Mouse (Mus musculus) liver, adult 2 months (tissue): ENCODE results near the gene Pla2g2d. TPM values are rescaled to one million over a fixed set of nuclear protein-coding genes. Genes with fewer than 3 reads are reported as not detected.

Experiments used
- DNase-seq: peaks from one replicate; pipeline ENCODE4 v3.0.0-alpha.2; 2011; ENCODE audit warnings: low read depth, low spot score; ENCODE audit errors: extremely low read depth
- H3K27ac ChIP-seq: fragments of 200-500 bp; replicated peaks from 2 replicates; pipeline ENCODE4 v1.5.1; 2012; ENCODE audit warnings: low read depth, mild to moderate bottlenecking, control low read depth, inconsistent platforms, low read length; ENCODE audit not compliant: insufficient read depth
- H3K27me3 ChIP-seq: fragments of 200-500 bp; 2 replicates; pipeline ENCODE4 v1.6.1; 2012; ENCODE audit warnings: mild to moderate bottlenecking, moderate library complexity, low read length, inconsistent platforms; ENCODE audit not compliant: control insufficient read depth, insufficient read depth
- H3K36me3 ChIP-seq: fragments of 200-500 bp; 2 replicates; pipeline ENCODE4 v1.6.1; 2012; ENCODE audit warnings: low read length, inconsistent platforms; ENCODE audit not compliant: control insufficient read depth, insufficient read depth
- H3K4me1 ChIP-seq: fragments of 200-500 bp; 2 replicates; pipeline ENCODE4 v1.6.1; 2011; ENCODE audit warnings: low read length; ENCODE audit not compliant: control insufficient read depth, insufficient read depth
- H3K4me3 ChIP-seq: fragments of 200-500 bp; 2 replicates; pipeline ENCODE4 v1.5.1; 2011; ENCODE audit warnings: low read depth, mild to moderate bottlenecking, control low read depth, low read length, moderate library complexity; ENCODE audit not compliant: insufficient read depth
- H3K79me2 ChIP-seq: fragments of 200-500 bp; 2 replicates; pipeline ENCODE4 v1.6.1; 2012; ENCODE audit warnings: inconsistent platforms, mild to moderate bottlenecking, low read length, moderate library complexity; ENCODE audit not compliant: control insufficient read depth, insufficient read depth
- H3K9ac ChIP-seq: fragments of 200-500 bp; 2 replicates; pipeline ENCODE4 v1.6.1; 2012; ENCODE audit warnings: low read depth, mild to moderate bottlenecking, control low read depth, inconsistent platforms, low read length
- CTCF ChIP-seq: fragments of 200-500 bp; IDR thresholded peaks from 2 replicates; pipeline ENCODE4 v1.5.1; 2011; ENCODE audit warnings: low read depth, low read length, control low read depth
- POLR2A ChIP-seq: fragments of 200-500 bp; IDR thresholded peaks from 2 replicates; pipeline ENCODE4 v1.6.1; 2011; ENCODE audit warnings: low read length, control low read depth; ENCODE audit not compliant: insufficient read depth; ENCODE audit errors: extremely low read depth
- WGBS: fragments of 180-500 bp; shearing (Covaris S2); methylation state at CpG from one replicate; pipeline ENCODE4 v1.1.7; 2018; 5-methylcytosine and 5-hydroxymethylcytosine counted together
- polyA plus RNA-seq: library from polyadenylated mRNA; depleted of rRNA; stranded (reverse); fragments of >200 nt; gene quantifications from 2 replicates; pipeline ENCODE4 v1.2.3, GENCODE M21; 2012; rRNA removed
- total RNA-seq: library from RNA; depleted of rRNA; stranded (reverse); fragments of >200 nt; gene quantifications from 2 replicates; pipeline ENCODE4 v1.2.3, GENCODE M21; 2014; rRNA removed

Pla2g2d gene
- total and polyA plus RNA-seq, 2 experiments: not detected

- no peak overlapping the region for H3K27ac ChIP-seq
- H3K79me2 ChIP-seq: no peaks in the 10 kb centered on the region
- no peak overlapping the region for H3K4me3 ChIP-seq
- H3K9ac ChIP-seq: no peak overlapping the region
- no peaks in the 10 kb centered on the region for H3K27me3 ChIP-seq
- H3K4me1 ChIP-seq: no peaks in the 10 kb centered on the region
- no peak for DNase-seq
- WGBS: 91% methylated on average over 2 of the region's 2 CpGs
- H3K36me3 ChIP-seq: no peaks in the 10 kb centered on the region
- no peak for TF ChIP-seq CTCF
- no peak for TF ChIP-seq POLR2A
Observed at GRCm38 (mm10) chr4:138824660-138825059, 49.1 kb downstream of the Pla2g2d start.

DNA sequence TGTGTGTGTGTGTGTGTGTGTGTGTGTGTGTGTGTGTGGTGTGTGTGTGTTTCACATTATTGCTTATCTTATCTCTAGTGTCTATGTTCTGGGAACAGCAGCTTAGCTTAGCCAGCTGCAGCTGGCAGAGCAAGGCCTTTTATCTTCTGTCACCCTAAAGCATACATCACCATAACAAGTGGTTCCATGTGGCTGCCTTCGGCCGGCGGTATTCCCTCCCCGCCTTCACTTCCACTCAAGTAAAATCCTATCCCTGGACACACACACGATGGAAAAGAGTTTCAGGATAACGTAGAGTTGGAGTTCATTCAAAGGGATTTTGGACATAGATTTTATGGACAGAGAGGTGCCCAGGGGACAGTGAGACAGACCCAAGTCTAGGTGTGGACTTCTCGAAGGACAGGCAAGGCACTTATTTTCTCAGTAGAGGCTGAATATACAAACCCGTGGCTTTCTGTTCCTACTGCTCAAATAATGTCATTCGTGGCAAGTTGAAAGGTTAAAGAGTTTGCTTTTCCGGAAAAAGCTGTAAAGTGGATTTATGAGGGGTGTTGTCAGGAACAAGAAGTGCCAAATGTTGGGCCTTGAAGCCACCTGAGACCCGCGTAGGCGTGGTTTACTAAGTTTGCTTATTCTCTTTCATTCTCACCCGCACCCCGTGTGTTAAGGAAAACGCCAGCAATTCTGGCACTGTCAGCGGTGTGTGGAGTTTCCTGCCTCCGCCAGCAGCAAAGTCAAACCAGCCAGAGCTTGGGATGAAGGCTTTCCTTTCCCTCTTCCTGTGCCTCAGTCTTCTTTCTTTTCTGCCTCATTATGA is 50.4 kb downstream of the Pla2g2d start:
- no peak overlapping the region for H3K27ac ChIP-seq
- 34% methylated on average over 18 of the region's 18 CpGs for WGBS
- no peak for DNase-seq
- TF ChIP-seq CTCF: no peak
- TF ChIP-seq POLR2A: no peak
- H3K27me3 ChIP-seq: no peaks in the 10 kb centered on the region
- H3K9ac ChIP-seq: no peak overlapping the region
- no peaks in the 10 kb centered on the region for H3K36me3 ChIP-seq
- no peak overlapping the region for H3K4me3 ChIP-seq
- no peaks in the 10 kb centered on the region for H3K79me2 ChIP-seq
- H3K4me1 ChIP-seq: no peaks in the 10 kb centered on the region

DNA sequence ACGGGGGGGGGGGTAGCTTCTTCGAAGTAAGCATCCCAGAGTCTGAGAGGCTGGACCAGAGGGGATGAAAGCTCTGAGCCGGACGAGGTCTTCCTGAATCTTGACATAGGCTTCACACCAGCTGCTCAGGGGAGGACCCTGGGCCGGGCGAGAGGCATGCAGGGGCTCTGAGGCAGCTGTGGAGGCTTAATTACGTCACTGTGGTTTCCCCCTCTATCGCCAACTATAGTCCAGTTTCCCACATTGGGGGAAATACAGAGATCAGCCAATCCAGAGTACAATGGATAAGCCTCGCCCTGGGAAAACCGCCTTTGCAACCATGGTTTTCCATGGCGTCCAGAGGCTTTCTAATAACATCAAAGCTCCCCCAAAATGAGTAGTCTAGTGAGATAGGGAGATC is 51.6 kb downstream of the Pla2g2d start:
- no peak for DNase-seq
- Histone ChIP-seq H3K4me1 (no peaks in the 10 kb centered on the region), H3K27me3 (no peaks in the 10 kb centered on the region), H3K36me3 (no peaks in the 10 kb centered on the region), H3K9ac (no peak overlapping the region), H3K27ac (no peak overlapping the region), H3K79me2 (no peaks in the 10 kb centered on the region), H3K4me3 (no peak overlapping the region)
- WGBS: 58% methylated on average over 11 of the region's 11 CpGs
- TF ChIP-seq CTCF: no peak
- no peak for TF ChIP-seq POLR2A

Other genes with a start within 250 kb of the Pla2g2d start
- not detected in 2 replicates for gene Vwa5b1, start 139.9 kb upstream of the Pla2g2d start, total RNA-seq
- gene Vwa5b1, start 139.9 kb upstream of the Pla2g2d start, polyA plus RNA-seq: not detected in 2 replicates
- not detected in 2 replicates for gene Pla2g2c, start 50.9 kb upstream of the Pla2g2d start, total RNA-seq
- not detected in 2 replicates for gene Pla2g2c, start 50.9 kb upstream of the Pla2g2d start, polyA plus RNA-seq
- under 0.01 and 0.07 TPM in 2 replicates for gene Ubxn10, start 38.6 kb upstream of the Pla2g2d start, total RNA-seq
- 0.05 and 0.06 TPM in 2 replicates for gene Ubxn10, start 38.6 kb upstream of the Pla2g2d start, polyA plus RNA-seq
- 0.13 TPM in 1 of 2 replicates, not detected in the other for gene Pla2g2f, start 18.1 kb upstream of the Pla2g2d start, total RNA-seq
- gene Pla2g2f, start 18.1 kb upstream of the Pla2g2d start, polyA plus RNA-seq: not detected in 2 replicates
- 0.13 TPM in 1 of 2 replicates, not detected in the other for gene Pla2g5, start 87.7 kb downstream of the Pla2g2d start, total RNA-seq
- gene Pla2g5, start 87.7 kb downstream of the Pla2g2d start, polyA plus RNA-seq: not detected in 2 replicates
- gene Gm13030, start 98.2 kb downstream of the Pla2g2d start, total RNA-seq: not detected in 2 replicates
- gene Gm13030, start 98.2 kb downstream of the Pla2g2d start, polyA plus RNA-seq: not detected in 2 replicates
- not detected in 2 replicates for gene Pla2g2e, start 102.2 kb downstream of the Pla2g2d start, total RNA-seq
- gene Pla2g2e, start 102.2 kb downstream of the Pla2g2d start, polyA plus RNA-seq: not detected in 2 replicates
- 4.1 and 5.6 TPM in 2 replicates for gene Otud3, start 138.2 kb downstream of the Pla2g2d start, total RNA-seq
- gene Otud3, start 138.2 kb downstream of the Pla2g2d start, polyA plus RNA-seq: 4.1 and 5.1 TPM in 2 replicates
- gene Rnf186, start 191.4 kb downstream of the Pla2g2d start, total RNA-seq: 5.5 and 13.4 TPM in 2 replicates
- 24.5 and 25.8 TPM in 2 replicates for gene Rnf186, start 191.4 kb downstream of the Pla2g2d start, polyA plus RNA-seq
- gene Tmco4, start 197.2 kb downstream of the Pla2g2d start, total RNA-seq: 10.2 and 12.6 TPM in 2 replicates
- 14.6 and 15.3 TPM in 2 replicates for gene Tmco4, start 197.2 kb downstream of the Pla2g2d start, polyA plus RNA-seq